Mouse (Mus musculus): ENCODE measurements around the gene Ifna4. TPM values are rescaled to one million over a fixed set of nuclear protein-coding genes. Genes with fewer than 3 reads are reported as not detected.
"Not testable (repeated sequence)": the region's sequence is repeated elsewhere in the genome, so short reads cannot be mapped to it uniquely, and the experiment has no call there.

Gene Ifna4
- polyA plus RNA-seq, 1 experiment, result not detected

DNA sequence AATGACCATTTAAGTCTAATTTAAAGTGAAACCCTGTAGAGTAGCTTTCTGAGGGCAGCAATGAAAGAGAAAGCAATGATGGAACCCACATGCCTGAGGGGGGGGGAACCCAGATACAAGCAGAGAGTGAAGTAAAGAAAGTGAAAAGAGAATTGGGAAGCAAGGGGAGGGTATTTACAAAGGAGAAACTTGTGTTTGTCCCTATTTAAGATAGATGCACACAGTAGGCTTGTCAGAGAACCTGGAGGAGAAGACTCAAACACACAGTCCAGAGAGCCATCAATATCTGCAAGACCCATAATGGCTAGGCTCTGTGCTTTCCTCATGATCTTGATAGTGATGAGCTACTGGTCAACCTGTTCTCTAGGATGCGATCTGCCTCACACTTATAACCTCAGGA is 22.0 kb upstream of the Ifna4 start, which contains the start of gene Ifna11:
Gene Ifna11 (plus strand): TSS at position 301 of the 400 bp plus-strand sequence.
- Histone ChIP-seq H3K27ac (ENCODE audit: insufficient read depth, low read depth, low read length) (no peak within 1 kb of the TSS), H3K36me3 (ENCODE audit: control insufficient read depth, insufficient read depth, low read length) (no peaks in the 10 kb centered on the region), H3K4me1 (ENCODE audit: control insufficient read depth, insufficient read depth, insufficient read length, low read length) (no peaks in the 10 kb centered on the region), H3K27me3 (ENCODE audit: control insufficient read depth, insufficient read depth, low read length) (no peaks in the 10 kb centered on the region; the same call in 1 of the 2 replicates), H3K4me3 (ENCODE audit: low read depth, low read length) (no peak within 1 kb of the TSS)
- no peak for TF ChIP-seq POLR2A (IDR thresholded peaks at IDR 0.05; ENCODE audit: low read depth, low read length)
- TF ChIP-seq CTCF (IDR thresholded peaks at IDR 0.05; ENCODE audit: extremely low read depth, insufficient read length, insufficient replicate concordance, low read depth, low read length), result no peak
- 83% methylated on average over 1 of the region's 1 CpGs for whole genome bisulfite sequencing

DNA sequence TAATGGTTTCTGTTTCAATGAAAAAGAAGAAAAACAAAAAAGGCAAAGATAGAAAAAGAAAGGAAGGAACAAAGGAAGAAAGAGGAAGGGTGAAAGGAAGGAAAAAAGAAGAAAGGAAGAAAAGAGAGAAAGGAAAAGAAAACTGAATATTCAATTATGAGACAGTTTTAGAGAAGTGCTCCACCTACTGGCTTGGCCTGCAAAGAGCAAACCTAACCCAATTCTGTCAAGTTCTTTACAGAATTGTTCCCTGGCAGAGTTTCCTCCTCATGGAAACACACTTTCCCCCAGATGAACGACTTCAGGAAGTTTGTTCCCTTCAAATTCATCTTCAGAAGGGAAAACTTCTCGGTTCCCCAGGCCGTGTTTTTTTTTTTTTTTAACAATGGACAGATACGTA is 18.7 kb upstream of the Ifna4 start:
- Histone ChIP-seq H3K4me1 (ENCODE audit: control insufficient read depth, insufficient read depth, insufficient read length, low read length) (no peaks in the 10 kb centered on the region), H3K4me3 (ENCODE audit: low read depth, low read length) (no peak overlapping the region), H3K36me3 (ENCODE audit: control insufficient read depth, insufficient read depth, low read length) (no peaks in the 10 kb centered on the region), H3K27ac (ENCODE audit: insufficient read depth, low read depth, low read length) (no peak overlapping the region), H3K27me3 (ENCODE audit: control insufficient read depth, insufficient read depth, low read length) (no peaks in the 10 kb centered on the region; the same call in 1 of the 2 replicates)
- WGBS, result 27% methylated on average over 4 of the region's 4 CpGs
- TF ChIP-seq POLR2A (IDR thresholded peaks at IDR 0.05; ENCODE audit: low read depth, low read length), result no peak
- TF ChIP-seq CTCF (IDR thresholded peaks at IDR 0.05; ENCODE audit: extremely low read depth, insufficient read length, insufficient replicate concordance, low read depth, low read length), result no peak

DNA sequence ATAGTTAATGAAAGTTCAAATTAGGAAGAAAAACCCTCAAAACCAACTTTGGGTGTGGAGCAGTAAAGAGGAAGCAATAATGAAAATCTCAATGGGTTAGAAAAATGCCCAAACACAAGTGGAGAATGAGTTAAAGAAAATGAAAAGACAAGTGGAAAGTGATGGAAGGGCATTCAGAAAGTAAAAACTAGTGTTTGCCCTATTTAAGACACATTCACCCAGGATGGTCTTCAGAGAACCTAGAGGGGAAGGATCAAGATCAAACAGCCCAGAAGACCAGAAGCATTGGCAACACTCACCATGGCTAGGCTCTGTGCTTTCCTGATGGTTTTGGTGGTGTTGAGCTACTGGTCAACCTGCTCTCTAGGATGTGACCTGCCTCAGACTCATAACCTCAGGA is 14.5 kb upstream of the Ifna4 start, which contains the start of gene Ifna6:
Gene Ifna6 (plus strand): TSS at position 301 of the 400 bp plus-strand sequence.
- H3K27ac ChIP-seq (ENCODE audit: insufficient read depth, low read depth, low read length); H3K36me3 ChIP-seq (ENCODE audit: control insufficient read depth, insufficient read depth, low read length); H3K4me3 ChIP-seq (ENCODE audit: low read depth, low read length); H3K27me3 ChIP-seq (ENCODE audit: control insufficient read depth, insufficient read depth, low read length); H3K4me1 ChIP-seq (ENCODE audit: control insufficient read depth, insufficient read depth, insufficient read length, low read length): not testable (repeated sequence)

- WGBS, result 22% methylated on average over 4 of the region's 4 CpGs
- Histone ChIP-seq H3K4me1 (ENCODE audit: control insufficient read depth, insufficient read depth, insufficient read length, low read length) (no peaks in the 10 kb centered on the region), H3K36me3 (ENCODE audit: control insufficient read depth, insufficient read depth, low read length) (no peaks in the 10 kb centered on the region), H3K4me3 (ENCODE audit: low read depth, low read length) (no peak overlapping the region), H3K27me3 (ENCODE audit: control insufficient read depth, insufficient read depth, low read length) (no peaks in the 10 kb centered on the region), H3K27ac (ENCODE audit: insufficient read depth, low read depth, low read length) (no peak overlapping the region)
- no peak for TF ChIP-seq CTCF (IDR thresholded peaks at IDR 0.05; ENCODE audit: extremely low read depth, insufficient read length, insufficient replicate concordance, low read depth, low read length)
- no peak for TF ChIP-seq POLR2A (IDR thresholded peaks at IDR 0.05; ENCODE audit: low read depth, low read length)
These were observed 11.1 kb upstream of the Ifna4 start for GRCm38 (mm10) chr4:88830523-88830922.

DNA sequence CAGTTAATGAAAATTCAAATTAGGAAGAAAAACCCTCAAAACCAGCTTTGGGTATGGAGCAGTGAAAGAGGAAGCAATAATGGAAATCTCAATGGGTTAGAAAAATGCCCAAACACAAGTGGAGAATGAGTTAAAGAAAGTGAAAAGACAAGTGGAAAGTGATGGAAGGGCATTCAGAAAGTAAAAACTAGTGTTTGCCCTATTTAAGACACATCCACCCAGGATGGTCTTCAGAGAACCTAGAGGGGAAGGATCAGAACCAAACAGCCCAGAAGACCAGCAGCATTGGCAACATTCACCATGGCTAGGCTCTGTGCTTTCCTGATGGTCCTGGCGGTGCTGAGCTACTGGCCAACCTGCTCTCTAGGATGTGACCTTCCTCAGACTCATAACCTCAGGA is 6.4 kb upstream of the Ifna4 start, which contains the start of gene Ifna5:
Gene Ifna5 (plus strand): TSS at position 301 of the 400 bp plus-strand sequence.
- H3K4me1 ChIP-seq (ENCODE audit: control insufficient read depth, insufficient read depth, insufficient read length, low read length); H3K27me3 ChIP-seq (ENCODE audit: control insufficient read depth, insufficient read depth, low read length); H3K36me3 ChIP-seq (ENCODE audit: control insufficient read depth, insufficient read depth, low read length); H3K4me3 ChIP-seq (ENCODE audit: low read depth, low read length); H3K27ac ChIP-seq (ENCODE audit: insufficient read depth, low read depth, low read length): not testable (repeated sequence)
- WGBS, result 71% methylated on average over 1 of the region's 1 CpGs

GRCm38 (mm10) chr4:88838828-88839227 is 2.8 kb upstream of the Ifna4 start:
- H3K27me3 ChIP-seq (ENCODE audit: control insufficient read depth, insufficient read depth, low read length), result peaks cover 3% of the 10 kb centered on the region; the same call in 1 of the 2 replicates
- no peak overlapping the region for H3K4me3 ChIP-seq (ENCODE audit: low read depth, low read length)
- H3K27ac ChIP-seq (ENCODE audit: insufficient read depth, low read depth, low read length), result no peak overlapping the region
- 35% methylated on average over 3 of the region's 3 CpGs for WGBS
- H3K36me3 ChIP-seq (ENCODE audit: control insufficient read depth, insufficient read depth, low read length), result no peaks in the 10 kb centered on the region
- TF ChIP-seq POLR2A (IDR thresholded peaks at IDR 0.05; ENCODE audit: low read depth, low read length) (no peak), CTCF (IDR thresholded peaks at IDR 0.05; ENCODE audit: extremely low read depth, insufficient read length, insufficient replicate concordance, low read depth, low read length) (no peak)
- 0 out of 2 replicates have a peak, but pooled peaks cover 2% of the 10 kb centered on the region for H3K4me1 ChIP-seq (ENCODE audit: control insufficient read depth, insufficient read depth, insufficient read length, low read length)

GRCm38 (mm10) chr4:88840058-88840457 is 1.6 kb upstream of the Ifna4 start:
- Histone ChIP-seq H3K4me1 (ENCODE audit: control insufficient read depth, insufficient read depth, insufficient read length, low read length) (0 out of 2 replicates have a peak, but pooled peaks cover 2% of the 10 kb centered on the region), H3K27ac (ENCODE audit: insufficient read depth, low read depth, low read length) (no peak overlapping the region), H3K4me3 (ENCODE audit: low read depth, low read length) (no peak overlapping the region), H3K27me3 (ENCODE audit: control insufficient read depth, insufficient read depth, low read length) (peaks cover 3% of the 10 kb centered on the region; the same call in 1 of the 2 replicates), H3K36me3 (ENCODE audit: control insufficient read depth, insufficient read depth, low read length) (no peaks in the 10 kb centered on the region)
- TF ChIP-seq CTCF (IDR thresholded peaks at IDR 0.05; ENCODE audit: extremely low read depth, insufficient read length, insufficient replicate concordance, low read depth, low read length) (no peak), POLR2A (IDR thresholded peaks at IDR 0.05; ENCODE audit: low read depth, low read length) (no peak)
- WGBS, result 59% methylated on average over 3 of the region's 3 CpGs

- Histone ChIP-seq H3K4me3 (ENCODE audit: low read depth, low read length) (no peak overlapping the region), H3K36me3 (ENCODE audit: control insufficient read depth, insufficient read depth, low read length) (no peaks in the 10 kb centered on the region), H3K4me1 (ENCODE audit: control insufficient read depth, insufficient read depth, insufficient read length, low read length) (0 out of 2 replicates have a peak, but pooled peaks cover 2% of the 10 kb centered on the region), H3K27ac (ENCODE audit: insufficient read depth, low read depth, low read length) (no peak overlapping the region), H3K27me3 (ENCODE audit: control insufficient read depth, insufficient read depth, low read length) (peaks cover 3% of the 10 kb centered on the region; the same call in 1 of the 2 replicates)
- WGBS, result 37% methylated on average over 2 of the region's 2 CpGs
- TF ChIP-seq CTCF (IDR thresholded peaks at IDR 0.05; ENCODE audit: extremely low read depth, insufficient read length, insufficient replicate concordance, low read depth, low read length) (no peak), POLR2A (IDR thresholded peaks at IDR 0.05; ENCODE audit: low read depth, low read length) (no peak)
These were observed 3.7 kb downstream of the Ifna4 start for GRCm38 (mm10) chr4:88845334-88845733.

Measured in small intestine, adult 2 months (tissue).